Mouse (Mus musculus) c-Kit-positive CD71-negative TER-119-negative erythroid progenitor cells, embryonic 14.5 days (primary cell): Measurements from ENCODE around the gene Aacs.
"Not testable (repeated sequence)": the region's sequence is repeated elsewhere in the genome, so short reads cannot be mapped to it uniquely, and the experiment has no call there.

ENCODE experiments used
- DNase-seq: peaks from one replicate; pipeline ENCODE4 v3.0.0-alpha.2; 2013; ENCODE audit warnings: low read depth

Gene Aacs

GRCm38 (mm10) chr5:125465701-125466106 lies 9.9 kb upstream of the Aacs start:
- peak; percentile 95 for DNase-seq

GRCm38 (mm10) chr5:125466483-125466882 lies 9.1 kb upstream of the Aacs start:
- no peak for DNase-seq

- no peak for DNase-seq
These were observed 8.4 kb upstream of the Aacs start for GRCm38 (mm10) chr5:125467261-125467660.

GRCm38 (mm10) chr5:125470713-125471112 lies 4.9 kb upstream of the Aacs start:
- DNase-seq = no peak

- DNase-seq = no peak
These were observed 2.7 kb upstream of the Aacs start for GRCm38 (mm10) chr5:125472796-125473475.

- DNase-seq = no peak
These were observed 584 bp upstream of the Aacs start for GRCm38 (mm10) chr5:125475030-125475429.

- DNase-seq = no peak
These were observed 642 bp downstream of the Aacs start for GRCm38 (mm10) chr5:125476286-125476625.

GRCm38 (mm10) chr5:125476799-125477198 lies 1.2 kb downstream of the Aacs start:
- no peak for DNase-seq

GRCm38 (mm10) chr5:125477533-125477932 lies 1.9 kb downstream of the Aacs start:
- DNase-seq = no peak

GRCm38 (mm10) chr5:125478037-125478436 lies 2.4 kb downstream of the Aacs start:
- no peak for DNase-seq

- no peak for DNase-seq
These were observed 3.8 kb downstream of the Aacs start for GRCm38 (mm10) chr5:125479376-125479775.

- no peak for DNase-seq
These were observed 5.0 kb downstream of the Aacs start for GRCm38 (mm10) chr5:125480434-125481231.

GRCm38 (mm10) chr5:125482474-125482873 lies 6.9 kb downstream of the Aacs start:
- no peak for DNase-seq

GRCm38 (mm10) chr5:125483712-125484611 lies 8.3 kb downstream of the Aacs start:
- no peak for DNase-seq

- no peak for DNase-seq
These were observed 9.6 kb downstream of the Aacs start for GRCm38 (mm10) chr5:125485031-125485778.

GRCm38 (mm10) chr5:125486088-125486487 lies 10.5 kb downstream of the Aacs start:
- DNase-seq = no peak

- no peak for DNase-seq
These were observed 11.9 kb downstream of the Aacs start for GRCm38 (mm10) chr5:125487375-125488115.

GRCm38 (mm10) chr5:125488116-125488455 lies 12.5 kb downstream of the Aacs start:
- no peak for DNase-seq

GRCm38 (mm10) chr5:125488953-125489352 lies 13.3 kb downstream of the Aacs start:
- not testable (repeated sequence) for DNase-seq

- DNase-seq = no peak
These were observed 15.5 kb downstream of the Aacs start for GRCm38 (mm10) chr5:125491107-125491506.
